Mouse (Mus musculus) T-cell, adult 2 months (primary cell): ENCODE data around the gene Cntnap2.

ENCODE experiments used
- DNase-seq: peaks from one replicate; pipeline ENCODE4 v3.0.0; 2022; ENCODE audit warnings: low spot score

Cntnap2 gene

GRCm38 (mm10) chr6:45059091-45059490, at the start of gene Cntnap2:
TSS of gene Cntnap2 (plus strand) at chr6:45059357.
- DNase-seq = no peak

DNA sequence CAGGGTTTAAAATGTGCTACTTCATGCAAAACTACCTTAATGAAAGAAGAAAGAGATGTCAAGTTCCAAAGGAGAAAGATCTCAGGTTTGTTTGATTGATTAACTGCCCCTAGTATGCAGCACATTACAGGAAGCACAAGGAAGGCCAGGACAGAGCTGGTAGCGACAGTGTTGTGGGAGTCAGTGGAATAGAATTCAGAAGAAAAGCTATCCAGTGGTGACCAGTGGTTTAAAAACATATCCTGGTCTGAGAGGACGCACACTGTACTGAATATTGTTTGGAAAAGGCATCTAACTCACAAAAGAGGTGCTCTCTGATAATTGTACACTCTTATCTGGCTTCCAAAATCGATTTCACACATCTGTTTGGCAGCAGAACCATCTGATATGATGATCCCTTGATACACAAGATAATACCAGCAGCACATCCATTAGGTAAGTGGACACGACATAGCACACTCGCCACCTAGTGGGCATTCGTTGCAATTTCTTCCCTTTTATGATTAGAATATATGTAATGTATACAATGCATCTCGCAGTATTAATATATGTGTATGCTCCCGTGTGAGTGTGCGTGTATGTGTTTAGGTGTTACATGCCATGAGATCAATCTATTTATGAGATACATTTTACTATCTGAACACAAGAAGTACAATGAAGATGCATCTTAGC, 33.0 kb upstream of the Cntnap2 start:
- DNase-seq = no peak

GRCm38 (mm10) chr6:45039454-45039853, 19.7 kb upstream of the Cntnap2 start:
- no peak for DNase-seq

DNA sequence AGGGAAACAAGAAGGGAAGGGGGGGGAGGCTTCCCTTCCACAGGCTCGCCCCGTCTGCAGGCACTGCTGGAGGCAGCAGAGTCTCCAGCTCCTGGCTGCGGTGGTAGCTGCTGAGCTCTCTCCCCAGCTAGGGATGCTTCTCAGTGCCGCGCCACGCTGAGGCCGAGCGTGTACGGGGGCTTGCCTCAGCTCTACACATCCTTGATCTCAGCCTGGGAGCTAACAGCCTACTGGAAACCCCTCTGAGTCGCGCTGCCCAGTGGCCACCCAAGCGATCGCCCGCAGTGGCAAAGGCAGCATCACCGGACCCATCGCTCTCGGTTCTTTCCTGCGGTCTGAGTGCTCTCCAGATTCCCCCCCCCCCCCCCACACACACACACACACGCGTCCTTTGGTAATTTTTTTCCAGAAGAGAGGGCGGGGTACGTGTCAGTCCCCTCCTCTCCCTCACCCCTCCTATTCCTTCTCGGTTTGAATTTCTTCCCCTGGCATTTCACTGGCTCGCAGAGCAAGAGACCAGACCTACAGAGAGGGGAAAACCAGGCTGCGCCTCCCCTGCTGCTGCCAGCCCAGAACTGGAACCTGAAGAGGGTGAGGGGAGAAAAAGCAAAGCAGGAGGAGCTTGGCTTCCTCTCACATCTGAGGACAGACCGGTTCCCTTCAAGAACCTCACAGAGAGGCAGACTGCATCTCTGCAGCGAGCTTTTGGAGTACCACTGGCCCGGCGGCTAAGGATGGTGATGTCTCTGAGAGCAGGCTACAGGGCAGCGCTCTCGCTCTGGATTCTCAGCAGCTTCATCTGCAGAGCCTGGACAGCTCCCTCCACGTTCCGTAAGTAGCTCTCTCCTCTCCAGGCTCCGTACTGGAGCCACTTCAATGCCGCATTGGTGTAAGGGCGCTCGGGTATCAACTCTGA, 657 bp downstream of the Cntnap2 start:
- no peak for DNase-seq

DNA sequence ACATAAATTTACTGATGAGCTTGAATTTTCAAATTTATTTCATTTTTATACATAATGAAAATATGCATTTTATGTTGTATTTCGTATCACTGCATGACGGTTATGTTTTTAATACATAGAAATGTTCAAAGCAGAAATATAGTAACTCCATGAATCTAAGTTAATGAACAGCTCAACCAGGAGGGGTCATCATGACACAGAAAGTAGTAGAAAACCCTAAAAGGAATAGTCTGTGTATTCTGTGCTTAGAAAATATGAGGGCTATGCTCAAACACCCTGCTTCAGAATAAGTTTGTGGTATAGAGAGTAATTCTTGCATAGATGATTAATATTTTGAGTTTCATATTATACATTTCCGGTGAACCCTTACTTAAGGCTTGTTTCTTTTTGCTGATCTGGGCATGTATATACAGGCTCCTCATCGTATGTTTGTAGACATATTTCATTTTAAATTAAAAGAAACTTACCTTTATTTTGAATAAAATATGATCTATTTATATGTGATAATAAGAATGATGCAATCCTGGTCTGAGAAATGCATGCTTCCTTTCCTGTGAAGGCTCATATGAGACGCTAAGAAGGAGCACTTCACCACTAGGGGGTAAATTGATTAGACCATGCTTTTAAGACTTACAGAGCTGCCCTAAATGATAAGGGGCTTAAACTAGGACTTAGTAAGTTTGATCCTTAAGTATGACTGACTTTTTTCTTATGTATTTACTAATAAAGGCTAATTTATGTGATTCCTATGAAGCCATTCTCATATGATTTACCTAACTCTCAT, 3.2 kb downstream of the Cntnap2 start:
- no peak for DNase-seq

DNA sequence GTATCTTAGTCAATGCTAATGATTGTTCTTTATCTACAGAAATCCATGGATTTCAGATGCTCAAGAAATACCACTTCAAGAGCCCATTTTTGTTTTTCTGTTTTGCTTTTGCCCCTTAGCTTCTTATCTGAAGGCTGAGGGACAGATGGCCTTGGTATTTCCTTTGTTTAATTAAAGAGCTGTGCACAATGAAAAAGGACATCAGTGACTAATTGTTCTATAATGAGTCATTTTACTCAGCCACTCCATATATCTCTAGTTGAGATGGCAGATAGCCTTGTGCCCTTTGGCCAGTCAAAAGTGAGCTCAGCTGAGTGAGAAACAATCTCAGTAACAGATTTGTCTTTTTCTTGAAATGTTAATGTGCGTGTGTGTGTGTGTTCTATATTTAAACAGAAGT, 29.1 kb downstream of the Cntnap2 start:
- no peak for DNase-seq

GRCm38 (mm10) chr6:45113613-45114012, 54.5 kb downstream of the Cntnap2 start:
- DNase-seq = no peak

DNA sequence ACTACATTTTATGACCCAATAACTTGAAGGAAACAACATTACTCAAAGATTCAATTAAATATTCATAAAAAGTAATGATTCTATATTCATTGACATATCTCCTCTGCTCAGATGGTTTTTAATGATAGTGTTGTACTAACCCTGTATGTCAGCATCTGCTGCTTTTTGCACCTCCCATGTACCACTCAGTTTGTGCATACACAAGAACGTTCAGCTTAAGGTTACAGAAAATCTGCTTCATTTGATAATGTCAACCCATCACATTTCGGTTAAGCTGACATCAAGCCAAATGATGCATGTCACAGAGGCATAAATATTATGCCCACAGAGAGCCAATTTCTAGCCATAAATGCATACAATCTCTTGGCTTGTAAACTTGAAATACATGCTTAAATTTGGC, 85.7 kb downstream of the Cntnap2 start:
- DNase-seq = no peak

- DNase-seq = no peak
Observed at GRCm38 (mm10) chr6:45205039-45205438, 145.9 kb downstream of the Cntnap2 start.

DNA sequence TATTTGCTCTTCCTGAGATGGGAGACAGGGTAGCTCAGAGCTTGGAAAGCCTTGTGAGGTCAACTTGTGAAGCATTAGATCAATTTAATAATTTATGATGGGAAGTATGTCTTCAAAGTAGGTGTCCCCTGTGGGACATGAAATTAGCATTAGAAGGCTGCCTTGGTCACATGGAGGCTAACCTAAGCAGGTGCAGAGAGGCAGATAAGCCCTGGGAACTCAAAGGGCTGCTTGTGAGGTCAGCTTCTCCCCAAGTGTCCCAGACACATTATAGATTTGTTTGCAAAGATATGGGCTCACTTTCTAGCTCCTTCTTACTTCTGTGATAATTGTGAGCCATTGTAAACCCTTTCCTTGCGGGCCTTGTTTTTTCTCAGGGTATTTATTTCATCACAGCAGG, 155.2 kb downstream of the Cntnap2 start:
- no peak for DNase-seq

DNA sequence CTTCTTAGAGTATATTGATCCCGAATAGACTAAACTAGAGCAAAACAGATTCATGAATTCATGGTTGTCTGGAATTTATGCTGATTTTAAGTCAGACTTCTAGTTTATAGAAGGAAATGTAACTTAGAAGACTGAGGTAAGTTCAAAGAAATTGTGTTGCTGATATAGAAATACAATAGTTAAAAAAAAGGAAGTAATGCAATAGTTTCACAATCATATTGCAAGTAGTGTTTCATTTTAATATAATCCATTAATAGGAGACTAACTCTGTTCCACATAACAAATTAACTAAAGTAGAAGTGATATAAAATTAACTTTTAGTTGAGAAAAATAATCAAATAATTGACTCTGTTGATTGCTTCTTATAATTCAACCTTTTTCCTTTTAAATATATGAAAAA, 169.8 kb downstream of the Cntnap2 start:
- DNase-seq = no peak

- no peak for DNase-seq
Observed at GRCm38 (mm10) chr6:45232571-45232970, 173.4 kb downstream of the Cntnap2 start.

DNA sequence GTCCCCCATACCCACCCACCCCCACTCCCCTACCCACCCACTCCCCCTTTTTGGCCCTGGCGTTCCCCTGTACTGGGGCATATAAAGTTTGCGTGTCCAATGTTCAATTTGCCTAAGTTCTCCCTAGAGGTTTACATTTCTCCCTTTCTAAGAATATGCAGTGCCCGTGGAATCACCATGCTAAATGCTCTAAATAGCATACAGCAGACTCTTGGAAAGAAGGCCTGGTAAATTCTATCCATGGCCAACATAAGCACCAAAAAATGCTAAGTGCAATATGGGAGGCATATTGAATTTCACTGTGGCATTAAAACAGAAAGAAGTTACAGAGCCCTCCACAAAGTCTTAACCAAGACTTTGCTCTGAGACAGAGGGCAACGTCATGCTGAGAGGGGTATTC, 177.4 kb downstream of the Cntnap2 start:
- DNase-seq = no peak

- DNase-seq = no peak
Observed at GRCm38 (mm10) chr6:45238117-45238516, 179.0 kb downstream of the Cntnap2 start.

GRCm38 (mm10) chr6:45241218-45241617, 182.1 kb downstream of the Cntnap2 start:
- DNase-seq = no peak

GRCm38 (mm10) chr6:45244680-45245079, 185.5 kb downstream of the Cntnap2 start:
- DNase-seq = no peak

DNA sequence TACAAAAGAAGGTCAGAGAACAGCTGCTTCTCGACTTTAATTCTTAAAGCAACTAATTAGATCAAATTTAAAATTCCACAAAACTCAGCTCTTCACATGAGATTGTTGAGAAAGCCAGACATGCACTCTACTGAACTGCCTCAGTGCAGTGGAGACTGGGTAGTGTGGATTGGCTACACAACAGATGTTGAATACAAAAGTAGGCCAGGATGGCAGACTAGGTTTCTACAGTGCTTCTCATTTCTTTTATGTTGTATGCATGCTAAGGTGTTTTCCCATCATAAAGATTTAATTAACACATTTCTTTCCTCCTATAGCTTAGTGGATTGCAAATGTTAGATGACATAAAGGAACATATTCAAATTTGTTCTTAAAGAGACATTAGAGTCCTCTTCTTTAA, 198.9 kb downstream of the Cntnap2 start:
- no peak for DNase-seq

DNA sequence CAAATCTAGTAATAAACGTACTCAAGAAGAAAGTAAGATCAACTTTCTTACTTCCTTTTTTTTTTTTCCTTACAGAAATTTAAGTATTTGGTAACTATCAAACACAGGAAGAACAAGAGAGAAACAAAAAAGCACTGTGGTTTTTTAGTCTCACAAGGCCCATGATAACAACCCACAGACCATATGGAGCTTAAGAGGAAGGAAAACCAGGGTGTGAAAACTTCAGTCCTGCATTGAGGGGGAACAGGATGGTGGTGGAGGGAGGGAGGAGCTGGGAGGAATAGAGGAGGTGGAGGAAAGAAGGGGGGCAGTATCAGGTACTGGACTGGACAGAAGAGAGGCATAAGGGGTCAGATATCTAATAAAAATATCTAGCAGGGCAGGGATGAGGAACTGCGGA, 212.4 kb downstream of the Cntnap2 start:
- DNase-seq = no peak

DNA sequence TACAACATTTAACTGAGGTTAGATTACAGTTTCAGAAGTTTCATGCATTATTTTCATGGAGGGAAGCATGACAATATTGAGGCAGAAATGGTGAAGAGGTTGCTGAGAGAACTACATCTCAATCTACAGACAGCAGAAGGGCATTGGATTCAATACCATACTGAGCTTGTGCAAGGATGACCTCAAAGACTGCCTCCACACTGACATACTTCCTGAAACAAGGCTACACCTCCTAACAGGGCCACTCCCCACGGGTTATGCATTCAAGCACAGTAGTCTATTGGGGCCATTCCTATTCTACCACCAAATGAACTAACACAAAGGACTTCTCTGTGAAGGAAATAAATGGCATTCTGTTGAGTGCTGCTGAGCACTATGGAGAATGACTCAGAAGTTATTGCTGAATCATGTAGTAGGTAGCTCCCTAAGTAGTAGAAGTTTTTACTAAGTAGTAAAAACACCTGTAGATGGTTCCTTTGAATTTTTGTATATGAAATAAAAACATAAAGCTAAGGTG, 214.2 kb downstream of the Cntnap2 start:
- no peak for DNase-seq

- DNase-seq = no peak
Observed at GRCm38 (mm10) chr6:45290154-45290553, 231.0 kb downstream of the Cntnap2 start.

- no peak for DNase-seq
Observed at GRCm38 (mm10) chr6:45317455-45317854, 258.3 kb downstream of the Cntnap2 start.

GRCm38 (mm10) chr6:45323505-45323904, 264.3 kb downstream of the Cntnap2 start:
- no peak for DNase-seq
